Mouse (Mus musculus) testis, adult 2 months (tissue): ENCODE measurements around the gene Satb1. TPM values are rescaled to one million over a fixed set of nuclear protein-coding genes. Genes with fewer than 3 reads are reported as not detected.
A peak's percentile ranks its signal among the peaks of the same experiment; 100 is the strongest.

Experiments
- H3K27ac ChIP-seq: fragments of 200-500 bp; 2 replicates; pipeline ENCODE4 v1.5.1; 2012; ENCODE audit warnings: low read depth, low read length; ENCODE audit not compliant: control insufficient read depth, insufficient read depth
- H3K27me3 ChIP-seq: fragments of 200-500 bp; 2 replicates; pipeline ENCODE4 v1.6.1; 2012; ENCODE audit warnings: mild to moderate bottlenecking, low read length, moderate library complexity; ENCODE audit not compliant: control insufficient read depth, insufficient read depth
- H3K36me3 ChIP-seq: fragments of 200-500 bp; 2 replicates; pipeline ENCODE4 v1.6.1; 2012; ENCODE audit warnings: mild to moderate bottlenecking, low read length; ENCODE audit not compliant: control insufficient read depth, insufficient read depth
- H3K4me1 ChIP-seq: fragments of 200-500 bp; 2 replicates; pipeline ENCODE4 v1.6.1; 2012; ENCODE audit warnings: low read length; ENCODE audit not compliant: control insufficient read depth, insufficient read depth
- H3K4me3 ChIP-seq: fragments of 200-500 bp; 2 replicates; pipeline ENCODE4 v1.5.1; 2012; ENCODE audit warnings: low read depth, mild to moderate bottlenecking, low read length, moderate library complexity, mixed read lengths; ENCODE audit not compliant: control insufficient read depth
- CTCF ChIP-seq: fragments of 200-500 bp; IDR thresholded peaks from 2 replicates; pipeline ENCODE4 v1.5.1; 2012; ENCODE audit warnings: low read depth, mild to moderate bottlenecking, inconsistent platforms, low read length, moderate library complexity; ENCODE audit not compliant: control insufficient read depth, insufficient read depth, insufficient replicate concordance
- POLR2A ChIP-seq: fragments of 200-500 bp; IDR thresholded peaks from 2 replicates; pipeline ENCODE4 v1.6.1; 2012; ENCODE audit warnings: low read depth, mild to moderate bottlenecking, inconsistent platforms, low read length, moderate library complexity; ENCODE audit not compliant: control insufficient read depth
- polyA plus RNA-seq: library from polyadenylated mRNA; depleted of rRNA; stranded (reverse); fragments of >200 nt; gene quantifications from 2 replicates; pipeline ENCODE4 v1.2.3, GENCODE M21; 2012

The Satb1 gene
- polyA plus RNA-seq, 1 experiment: 1.0 TPM

DNA sequence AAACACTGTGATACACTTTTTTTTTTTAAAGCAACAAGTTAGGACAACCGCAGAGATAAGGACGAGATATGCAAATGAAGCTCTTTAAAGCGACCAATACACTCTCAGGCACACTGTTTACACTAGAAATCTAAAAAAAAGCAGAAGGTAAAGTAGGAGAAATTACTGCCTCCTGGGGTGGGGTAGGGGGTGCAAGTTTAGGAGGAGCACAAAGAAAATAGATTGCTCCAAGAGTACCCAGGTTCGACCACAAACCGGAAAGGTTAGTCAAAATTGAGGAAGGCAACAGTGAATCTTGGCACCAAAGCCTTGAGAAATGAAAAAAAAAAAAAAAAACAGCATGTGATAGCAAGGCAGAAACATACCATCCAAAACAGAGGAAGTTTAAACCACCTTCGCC is 18.8 kb downstream of the Satb1 start:
- H3K27ac ChIP-seq: no peak overlapping the region
- no peaks in the 10 kb centered on the region for H3K27me3 ChIP-seq
- H3K4me1 ChIP-seq: peaks cover 4% of the 10 kb centered on the region; the same call in 1 of the 2 replicates
- TF ChIP-seq POLR2A (no peak), CTCF (no peak)
- H3K36me3 ChIP-seq: no peaks in the 10 kb centered on the region
- no peak overlapping the region for H3K4me3 ChIP-seq

DNA sequence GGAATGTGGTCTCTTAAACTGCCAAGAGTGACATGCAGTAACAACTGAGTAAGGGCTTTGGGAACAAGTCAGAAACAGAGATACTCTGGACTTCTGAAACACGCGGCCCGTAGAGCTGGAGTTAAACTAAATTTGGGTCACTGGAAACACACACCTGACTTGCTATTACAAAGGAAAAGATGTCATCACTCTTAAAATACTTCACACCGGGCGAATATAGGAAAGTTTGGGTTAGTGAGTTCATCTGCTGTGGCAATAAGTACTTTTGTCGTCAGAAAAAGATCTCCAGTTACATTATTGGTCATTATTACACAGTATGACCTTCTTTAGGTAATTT is 19.3 kb downstream of the Satb1 start:
- H3K4me3 ChIP-seq: peak overlapping the region; percentile 72
- TF ChIP-seq CTCF (no peak), POLR2A (no peak)
- H3K4me1 ChIP-seq: peaks cover 4% of the 10 kb centered on the region; the same call in 1 of the 2 replicates
- H3K27me3 ChIP-seq: no peaks in the 10 kb centered on the region
- H3K27ac ChIP-seq: no peak overlapping the region
- H3K36me3 ChIP-seq: no peaks in the 10 kb centered on the region

DNA sequence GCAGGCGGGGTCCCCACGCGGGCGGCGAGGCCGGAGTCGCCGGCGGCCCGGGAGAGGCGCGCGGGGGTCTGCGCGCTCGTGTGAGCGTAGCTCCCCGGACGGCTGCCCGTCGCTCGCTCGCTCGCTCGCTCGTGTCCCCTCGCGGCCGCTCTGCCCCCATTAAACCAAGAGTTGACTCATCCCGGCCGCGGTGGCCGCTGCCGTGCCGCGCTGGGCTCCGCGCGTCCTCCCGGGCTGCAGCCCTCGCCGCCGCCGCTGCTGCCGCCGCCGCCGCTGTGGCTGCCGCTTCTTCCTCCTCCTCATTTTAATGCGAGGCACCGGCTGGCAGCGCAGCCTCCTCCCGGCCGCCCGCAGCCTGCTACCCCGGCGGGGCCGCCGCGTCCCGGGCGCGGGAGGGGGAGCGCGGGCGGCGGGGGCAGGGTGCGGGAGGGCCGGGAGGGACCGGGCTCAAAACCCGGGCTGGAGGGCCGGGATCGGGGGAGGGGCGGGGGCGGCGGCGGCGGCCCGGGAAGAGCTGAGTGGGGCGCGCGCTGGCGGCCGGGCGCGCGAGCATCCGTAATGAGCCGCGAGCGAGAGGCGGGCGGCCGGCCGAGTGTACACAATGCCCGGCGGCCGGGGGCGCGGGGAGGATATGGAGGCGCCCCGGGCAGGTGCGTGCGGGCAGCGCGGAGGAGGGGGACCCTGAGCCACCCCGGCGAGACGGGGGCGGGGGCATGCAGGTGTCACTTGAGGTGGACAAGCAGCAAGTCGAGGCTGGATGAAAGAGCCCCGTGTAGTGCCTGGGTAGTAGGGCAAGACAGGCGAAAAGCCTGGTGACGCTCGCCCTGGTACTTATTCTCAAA is 19.9 kb downstream of the Satb1 start:
- H3K36me3 ChIP-seq: no peaks in the 10 kb centered on the region
- peak overlapping the region; percentile 74 for H3K4me3 ChIP-seq
- H3K4me1 ChIP-seq: peaks cover 4% of the 10 kb centered on the region; the same call in 1 of the 2 replicates
- H3K27ac ChIP-seq: no peak overlapping the region
- TF ChIP-seq CTCF (no peak), POLR2A (no peak)
- H3K27me3 ChIP-seq: no peaks in the 10 kb centered on the region

DNA sequence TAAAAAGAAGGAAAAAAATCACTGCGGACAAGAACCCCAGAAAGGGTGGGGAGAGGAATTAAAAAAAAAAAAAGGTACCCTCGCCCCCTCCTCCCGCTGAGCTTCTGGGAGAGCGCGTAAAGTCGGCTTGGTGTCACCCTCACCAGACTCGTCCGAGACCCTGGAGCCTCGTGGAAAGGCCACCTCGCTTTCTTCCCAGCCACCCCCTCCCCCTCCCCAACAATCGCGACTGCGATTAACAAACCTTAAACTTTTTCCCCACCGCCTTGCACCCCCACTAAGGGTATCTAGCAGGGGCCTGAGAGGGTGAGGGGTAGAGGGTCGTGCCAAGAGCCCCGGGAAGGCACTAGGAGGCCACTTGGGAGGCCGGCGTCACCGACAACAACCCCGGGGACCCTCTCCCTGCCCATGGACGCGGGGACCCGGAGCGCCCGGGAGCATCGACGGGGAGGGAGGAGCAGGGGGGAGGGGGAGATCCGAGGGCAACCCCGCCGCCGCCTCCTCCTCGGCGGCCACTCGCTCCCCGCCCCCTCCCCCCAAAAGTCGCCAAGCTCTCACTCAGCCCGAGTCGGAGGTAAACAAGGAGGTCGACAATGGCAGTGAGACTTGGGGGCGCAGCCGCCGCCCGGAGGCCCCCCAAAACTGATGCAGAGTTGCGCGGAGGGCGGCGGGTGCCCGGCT is 20.7 kb downstream of the Satb1 start:
- no peaks in the 10 kb centered on the region for H3K27me3 ChIP-seq
- no peak overlapping the region for H3K27ac ChIP-seq
- no peaks in the 10 kb centered on the region for H3K36me3 ChIP-seq
- TF ChIP-seq POLR2A: no peak
- no peak for TF ChIP-seq CTCF
- peaks cover 4% of the 10 kb centered on the region; the same call in 1 of the 2 replicates for H3K4me1 ChIP-seq
- H3K4me3 ChIP-seq: peak overlapping the region; percentile 74

DNA sequence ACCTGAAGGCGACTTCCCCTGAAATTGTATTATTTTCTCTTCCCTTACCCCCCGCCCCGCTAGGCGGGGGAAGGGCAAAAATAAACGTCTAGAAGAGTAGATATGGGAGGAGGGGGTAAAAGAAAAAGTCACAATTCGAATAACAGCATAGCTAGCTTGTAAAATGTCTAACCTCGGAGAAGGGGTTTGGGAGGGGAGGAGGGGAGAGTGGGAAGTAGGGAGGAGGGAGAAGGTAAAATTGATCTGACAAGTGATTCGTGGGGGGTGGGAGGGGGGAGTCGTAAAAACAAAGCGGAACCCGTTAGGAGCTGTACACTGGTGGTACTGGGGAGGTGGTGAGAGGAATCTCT is 21.2 kb downstream of the Satb1 start:
- H3K27ac ChIP-seq: no peak overlapping the region
- no peaks in the 10 kb centered on the region for H3K27me3 ChIP-seq
- TF ChIP-seq POLR2A (no peak), CTCF (no peak)

DNA sequence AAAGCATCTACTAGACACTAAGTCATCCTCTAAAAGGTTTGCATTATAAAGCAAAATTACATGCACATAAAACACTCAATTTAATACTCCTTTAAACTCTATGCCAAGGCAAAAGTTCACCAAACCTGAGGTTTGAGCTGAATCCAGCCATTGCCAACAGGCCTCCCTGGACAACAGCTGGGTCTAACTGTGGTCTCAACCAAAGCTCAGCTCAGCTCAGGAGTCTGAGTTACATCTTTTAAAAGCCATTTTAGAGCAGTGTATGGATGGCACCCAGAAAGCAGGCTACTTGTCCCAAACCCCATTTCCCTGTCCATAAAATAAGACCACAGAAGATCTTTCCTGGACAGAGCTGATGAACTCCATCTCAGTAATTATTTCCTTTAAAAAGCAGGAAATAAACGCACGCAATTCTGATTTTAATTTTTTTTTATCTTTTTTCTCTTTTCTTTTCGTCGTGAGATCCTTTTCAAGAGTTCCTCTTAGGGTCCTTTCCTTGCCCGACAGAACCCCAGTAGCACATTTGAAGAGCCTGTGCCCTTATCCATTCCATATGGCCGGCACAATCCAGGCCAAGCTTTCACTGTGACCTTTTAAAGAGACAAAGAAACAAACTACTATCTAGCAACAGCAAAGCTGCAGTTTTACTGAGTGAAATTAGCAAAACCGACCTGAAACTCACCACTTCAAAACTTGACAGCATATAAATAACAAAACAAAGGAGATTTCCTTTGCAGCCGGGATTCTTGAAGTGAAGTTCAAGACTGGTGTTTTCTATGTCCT is 21.8 kb downstream of the Satb1 start:
- H3K27ac ChIP-seq: no peak overlapping the region

More for the DNA sequence above, 21.2 kb downstream of the Satb1 start:
- Histone ChIP-seq H3K4me3 (peak overlapping the region; percentile 74), H3K36me3 (no peaks in the 10 kb centered on the region), H3K4me1 (peaks cover 4% of the 10 kb centered on the region; the same call in 1 of the 2 replicates)

DNA sequence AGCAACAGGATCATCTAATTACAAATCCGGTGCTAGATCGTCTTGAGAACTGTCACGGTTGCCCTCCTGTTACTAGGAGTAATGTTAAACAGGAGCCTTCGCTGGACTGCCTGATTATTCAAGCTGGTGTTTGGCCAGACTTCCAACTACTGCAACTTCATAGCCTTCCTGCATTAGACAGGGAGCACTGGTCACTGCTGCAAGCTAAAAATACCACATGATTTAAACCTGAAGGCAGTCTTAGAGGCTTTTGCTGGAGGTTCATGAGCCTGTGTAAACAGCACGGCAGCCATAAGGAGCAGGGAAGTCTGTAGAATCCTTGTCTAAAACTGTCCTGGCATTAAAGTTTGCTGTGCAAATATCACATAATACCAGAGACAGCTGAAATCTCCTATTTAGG is 25.7 kb downstream of the Satb1 start:
- H3K4me3 ChIP-seq: no peak overlapping the region
- H3K4me1 ChIP-seq: peaks cover 1% of the 10 kb centered on the region; the same call in 1 of the 2 replicates
- H3K36me3 ChIP-seq: no peaks in the 10 kb centered on the region
- TF ChIP-seq POLR2A (no peak), CTCF (no peak)
- no peaks in the 10 kb centered on the region for H3K27me3 ChIP-seq
- no peak overlapping the region for H3K27ac ChIP-seq

More for the DNA sequence above, 21.8 kb downstream of the Satb1 start:
- Histone ChIP-seq H3K36me3 (no peaks in the 10 kb centered on the region), H3K27me3 (no peaks in the 10 kb centered on the region), H3K4me3 (no peak overlapping the region), H3K4me1 (peaks cover 4% of the 10 kb centered on the region; the same call in 1 of the 2 replicates)
- no peak for TF ChIP-seq POLR2A
- TF ChIP-seq CTCF: no peak
